Mouse (Mus musculus): ENCODE results near the gene Sun5. TPM values are rescaled to one million over a fixed set of nuclear protein-coding genes. Genes with fewer than 3 reads are reported as not detected.

Sun5 gene
- polyA plus RNA-seq (2015; fragmentation: Nextera tagmentation; extraction: Ambion mirVana): not detected in 2 replicates

DNA sequence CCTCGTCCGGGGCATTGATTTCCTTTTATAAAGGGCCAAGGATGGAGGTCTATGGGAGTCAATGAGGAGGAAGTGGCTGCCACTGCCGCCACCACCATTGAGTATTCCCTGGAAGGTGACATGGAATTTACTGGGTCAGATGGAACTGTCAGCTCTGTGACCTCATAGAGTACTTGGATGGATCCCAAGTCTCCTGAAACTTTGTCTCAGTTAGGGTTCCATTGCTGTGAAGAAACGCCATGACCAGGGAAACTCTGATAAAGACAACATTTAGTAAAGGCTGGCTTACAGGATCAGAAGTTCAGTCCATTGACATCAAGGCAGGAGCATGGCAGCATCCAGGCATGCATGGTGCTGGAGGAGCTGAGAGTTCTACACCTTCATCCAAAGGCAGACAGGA lies at the start of gene Sun5:
Sun5 (minus strand) TSS at position 101 of the 400 bp plus-strand sequence.
- Histone ChIP-seq H3K36me3 (ENCODE audit: control insufficient read depth, insufficient read depth, low read length) (no peaks in the 10 kb centered on the region), H3K27ac (ENCODE audit: low read length) (no peak within 1 kb of the TSS), H3K27me3 (ENCODE audit: control insufficient read depth, insufficient read depth, low read depth, low read length) (no peaks in the 10 kb centered on the region), H3K4me3 (ENCODE audit: low read depth, low read length) (no peak within 1 kb of the TSS), H3K4me1 (ENCODE audit: control insufficient read depth, insufficient read depth, low read length) (no peaks in the 10 kb centered on the region), H3K4me2 (ENCODE audit: low read length) (no peak within 1 kb of the TSS), H3K9ac (ENCODE audit: low read depth, low read length) (no peak within 1 kb of the TSS), H3K9me3 (replicated peaks; ENCODE audit: control insufficient read depth, low read length, poor library complexity, severe bottlenecking) (no peaks in the 10 kb centered on the region)
- no peak for ATAC-seq
- WGBS: 88% methylated on average over 4 of the region's 4 CpGs

DNA sequence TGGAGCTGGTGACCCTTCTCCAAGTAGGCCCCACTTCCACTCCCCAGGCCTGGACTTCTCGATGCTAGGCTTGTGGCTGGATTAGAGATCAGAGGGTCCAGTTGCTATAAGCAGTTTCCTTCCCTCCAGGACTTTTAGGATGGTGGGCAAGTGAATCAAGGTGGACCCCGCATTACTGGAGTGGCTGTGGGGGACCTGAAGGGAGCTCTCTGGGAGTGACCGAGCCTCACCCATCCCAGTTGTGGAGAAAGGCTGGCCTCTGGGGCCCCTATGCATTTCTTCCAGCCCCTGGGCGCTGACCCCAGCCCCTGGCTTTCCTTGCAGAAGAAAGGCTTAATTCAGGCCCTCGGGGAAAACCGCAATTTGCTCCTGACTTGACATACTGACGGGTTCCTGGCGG lies 47.0 kb upstream of the Sun5 start, which contains the start of gene Bpifb3:
Bpifb3 (plus strand) TSS at position 301 of the 400 bp plus-strand sequence.
- Histone ChIP-seq H3K9ac (ENCODE audit: low read depth, low read length) (no peak within 1 kb of the TSS), H3K4me1 (ENCODE audit: control insufficient read depth, insufficient read depth, low read length) (no peaks in the 10 kb centered on the region), H3K4me2 (ENCODE audit: low read length) (no peak within 1 kb of the TSS), H3K36me3 (ENCODE audit: control insufficient read depth, insufficient read depth, low read length) (no peaks in the 10 kb centered on the region), H3K27me3 (ENCODE audit: control insufficient read depth, insufficient read depth, low read depth, low read length) (no peaks in the 10 kb centered on the region), H3K27ac (ENCODE audit: low read length) (no peak within 1 kb of the TSS), H3K4me3 (ENCODE audit: low read depth, low read length) (no peak within 1 kb of the TSS), H3K9me3 (replicated peaks; ENCODE audit: control insufficient read depth, low read length, poor library complexity, severe bottlenecking) (no peaks in the 10 kb centered on the region)
- WGBS: 55% methylated on average over 8 of the region's 8 CpGs
- ATAC-seq: no peak

DNA sequence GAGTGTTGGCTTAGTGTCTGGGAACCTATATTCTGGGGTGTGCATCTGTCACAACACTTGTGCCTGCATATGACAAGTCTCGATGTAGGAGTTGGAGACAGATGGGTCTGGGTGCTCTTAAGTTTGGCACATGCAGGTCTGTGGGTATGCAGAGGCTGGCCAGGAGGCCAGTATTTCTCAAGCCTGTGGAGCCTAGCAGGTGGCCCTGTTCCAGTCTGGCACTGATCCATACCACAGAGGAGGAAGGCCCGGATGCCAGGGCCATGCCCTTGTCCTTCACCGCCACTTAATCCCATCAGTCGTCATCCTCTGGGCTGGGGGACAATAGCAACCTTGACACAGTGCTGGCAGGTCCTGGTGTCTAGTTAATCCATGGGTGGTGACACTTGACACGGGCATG lies 43.3 kb upstream of the Sun5 start:
- no peaks in the 10 kb centered on the region for H3K9me3 ChIP-seq (replicated peaks; ENCODE audit: control insufficient read depth, low read length, poor library complexity, severe bottlenecking)
- H3K27me3 ChIP-seq (ENCODE audit: control insufficient read depth, insufficient read depth, low read depth, low read length): no peaks in the 10 kb centered on the region
- H3K27ac ChIP-seq (ENCODE audit: low read length): no peak overlapping the region
- no peak overlapping the region for H3K4me3 ChIP-seq (ENCODE audit: low read depth, low read length)
- ATAC-seq: no peak
- H3K36me3 ChIP-seq (ENCODE audit: control insufficient read depth, insufficient read depth, low read length): no peaks in the 10 kb centered on the region
- H3K4me2 ChIP-seq (ENCODE audit: low read length): no peak overlapping the region
- H3K4me1 ChIP-seq (ENCODE audit: control insufficient read depth, insufficient read depth, low read length): no peaks in the 10 kb centered on the region
- 43% methylated on average over 5 of the region's 5 CpGs for WGBS
- H3K9ac ChIP-seq (ENCODE audit: low read depth, low read length): no peak overlapping the region

DNA sequence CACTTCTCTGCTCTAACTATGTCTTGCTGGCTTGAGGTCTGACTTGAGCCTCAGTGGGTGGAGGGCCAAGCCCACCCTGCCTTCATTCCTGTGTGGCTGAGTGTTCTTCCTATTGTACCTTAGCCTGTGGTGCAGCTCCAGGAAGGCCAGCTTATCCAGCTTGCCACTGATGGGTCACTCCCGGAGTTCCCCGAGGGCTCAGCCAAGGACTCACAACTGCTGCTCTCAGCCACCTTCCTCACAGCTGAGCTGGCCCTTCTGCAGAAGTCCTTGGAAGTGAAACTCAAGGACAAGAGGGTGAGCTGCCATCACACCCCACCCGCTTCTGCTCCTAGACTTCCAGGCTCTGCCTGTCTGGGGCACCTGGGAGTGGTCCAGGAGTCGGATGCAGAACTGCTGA lies 35.7 kb upstream of the Sun5 start:
- Histone ChIP-seq H3K27ac (ENCODE audit: low read length) (no peak overlapping the region), H3K36me3 (ENCODE audit: control insufficient read depth, insufficient read depth, low read length) (no peaks in the 10 kb centered on the region), H3K27me3 (ENCODE audit: control insufficient read depth, insufficient read depth, low read depth, low read length) (no peaks in the 10 kb centered on the region), H3K4me2 (ENCODE audit: low read length) (no peak overlapping the region), H3K9ac (ENCODE audit: low read depth, low read length) (no peak overlapping the region), H3K9me3 (replicated peaks; ENCODE audit: control insufficient read depth, low read length, poor library complexity, severe bottlenecking) (no peaks in the 10 kb centered on the region), H3K4me1 (ENCODE audit: control insufficient read depth, insufficient read depth, low read length) (no peaks in the 10 kb centered on the region), H3K4me3 (ENCODE audit: low read depth, low read length) (no peak overlapping the region)
- WGBS: 89% methylated on average over 4 of the region's 4 CpGs
- no peak for ATAC-seq

DNA sequence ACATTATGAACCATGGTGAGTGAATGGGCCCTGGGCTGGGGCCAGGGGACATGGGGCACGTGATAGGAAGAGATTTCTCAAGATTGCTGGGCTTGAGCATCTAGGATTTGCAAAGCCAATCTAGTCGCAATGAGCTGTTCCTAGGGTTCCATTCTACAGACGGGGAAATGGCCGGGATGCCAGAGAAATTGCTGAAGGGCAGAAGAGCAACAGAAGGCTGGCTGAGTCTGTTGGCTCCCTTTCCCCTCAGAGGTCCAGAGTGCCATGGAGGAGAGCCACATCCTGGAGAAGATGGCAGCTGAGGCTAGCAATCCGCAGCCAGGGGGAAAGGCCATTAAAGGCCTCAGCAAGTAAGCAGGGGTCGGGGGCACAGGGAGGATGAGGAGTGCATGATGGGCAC lies 31.8 kb upstream of the Sun5 start:
- H3K4me2 ChIP-seq (ENCODE audit: low read length): no peak overlapping the region
- no peak overlapping the region for H3K27ac ChIP-seq (ENCODE audit: low read length)
- 86% methylated on average over 6 of the region's 6 CpGs for WGBS
- H3K9me3 ChIP-seq (replicated peaks; ENCODE audit: control insufficient read depth, low read length, poor library complexity, severe bottlenecking): no peaks in the 10 kb centered on the region
- H3K9ac ChIP-seq (ENCODE audit: low read depth, low read length): no peak overlapping the region
- no peak for ATAC-seq
- H3K27me3 ChIP-seq (ENCODE audit: control insufficient read depth, insufficient read depth, low read depth, low read length): no peaks in the 10 kb centered on the region
- H3K4me3 ChIP-seq (ENCODE audit: low read depth, low read length): no peak overlapping the region
- no peaks in the 10 kb centered on the region for H3K36me3 ChIP-seq (ENCODE audit: control insufficient read depth, insufficient read depth, low read length)
- no peaks in the 10 kb centered on the region for H3K4me1 ChIP-seq (ENCODE audit: control insufficient read depth, insufficient read depth, low read length)

DNA sequence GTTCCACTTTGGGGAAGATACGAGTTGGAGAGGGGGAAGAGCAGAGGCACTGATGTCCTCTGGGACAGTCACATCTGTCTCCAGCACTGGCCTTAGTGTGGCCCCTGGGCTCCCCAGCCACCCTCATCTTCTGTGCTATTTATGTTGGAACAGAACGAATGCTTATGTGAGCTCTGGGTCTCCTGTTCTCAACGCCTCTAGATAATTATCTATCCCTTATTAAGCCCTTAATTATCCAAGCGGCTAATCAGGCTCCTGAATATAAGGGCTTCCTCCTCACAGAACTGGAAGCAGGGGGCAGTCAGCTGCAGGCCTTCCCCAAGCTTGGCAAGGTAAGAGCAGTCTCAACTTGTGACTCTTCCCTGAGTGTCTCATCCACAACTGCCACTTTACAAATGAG lies 29.2 kb upstream of the Sun5 start, which contains the start of gene Bpifb6:
Bpifb6 (plus strand) TSS at position 301 of the 400 bp plus-strand sequence.
- H3K36me3 ChIP-seq (ENCODE audit: control insufficient read depth, insufficient read depth, low read length): no peaks in the 10 kb centered on the region
- H3K27ac ChIP-seq (ENCODE audit: low read length): no peak within 1 kb of the TSS
- WGBS: 71% methylated on average over 4 of the region's 4 CpGs
- no peaks in the 10 kb centered on the region for H3K4me1 ChIP-seq (ENCODE audit: control insufficient read depth, insufficient read depth, low read length)
- no peak within 1 kb of the TSS for H3K4me2 ChIP-seq (ENCODE audit: low read length)
- H3K9me3 ChIP-seq (replicated peaks; ENCODE audit: control insufficient read depth, low read length, poor library complexity, severe bottlenecking): no peaks in the 10 kb centered on the region
- H3K4me3 ChIP-seq (ENCODE audit: low read depth, low read length): no peak within 1 kb of the TSS
- no peaks in the 10 kb centered on the region for H3K27me3 ChIP-seq (ENCODE audit: control insufficient read depth, insufficient read depth, low read depth, low read length)
- H3K9ac ChIP-seq (ENCODE audit: low read depth, low read length): no peak within 1 kb of the TSS
- no peak for ATAC-seq

DNA sequence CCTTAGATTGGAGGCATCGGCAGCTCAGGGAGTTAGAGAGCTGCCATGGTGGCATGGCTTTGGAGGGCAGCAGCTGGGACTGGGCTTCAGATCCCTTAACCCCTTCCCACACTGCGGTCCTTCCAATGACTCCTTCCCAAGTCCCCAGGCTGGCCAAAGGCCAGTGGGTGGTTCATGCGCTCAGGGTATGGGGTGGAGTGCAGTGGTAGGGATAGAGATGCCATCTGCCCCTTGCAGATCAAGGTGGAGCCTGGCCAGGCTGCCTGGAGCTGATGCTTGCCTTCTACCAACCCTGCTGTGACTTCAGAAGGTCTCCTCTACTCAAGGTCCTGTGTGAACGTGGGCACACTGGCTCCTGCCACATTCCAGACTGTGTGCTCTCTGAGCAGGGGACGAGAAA lies 28.2 kb upstream of the Sun5 start:
- ATAC-seq: no peak
- WGBS: 80% methylated on average over 5 of the region's 5 CpGs
- no peaks in the 10 kb centered on the region for H3K4me1 ChIP-seq (ENCODE audit: control insufficient read depth, insufficient read depth, low read length)

DNA sequence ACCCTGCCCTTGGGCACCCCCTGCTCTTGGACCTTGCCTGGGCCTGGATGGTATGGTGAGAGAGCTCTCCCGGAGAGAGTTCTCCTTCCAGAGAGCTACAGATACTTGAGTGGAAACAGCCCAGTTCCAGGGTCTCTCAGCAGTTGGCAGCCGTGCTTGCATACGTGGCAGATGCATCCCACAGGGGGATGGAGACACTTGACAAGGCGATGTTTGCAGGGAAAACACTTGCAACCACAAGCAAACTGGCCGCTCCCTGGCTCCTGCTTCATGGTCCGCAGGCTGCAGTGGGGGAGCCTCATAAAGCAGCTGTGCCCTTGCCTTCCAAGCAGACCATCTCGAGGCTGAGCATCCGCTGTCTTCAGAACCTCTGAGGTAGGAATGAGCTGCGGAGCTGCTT lies 3.9 kb upstream of the Sun5 start, which contains the start of gene Bpifb2:
Bpifb2 (plus strand) TSS at position 301 of the 400 bp plus-strand sequence.
- H3K4me2 ChIP-seq (ENCODE audit: low read length): no peak within 1 kb of the TSS
- ATAC-seq: no peak
- H3K27me3 ChIP-seq (ENCODE audit: control insufficient read depth, insufficient read depth, low read depth, low read length): no peaks in the 10 kb centered on the region
- no peak within 1 kb of the TSS for H3K9ac ChIP-seq (ENCODE audit: low read depth, low read length)
- WGBS: 75% methylated on average over 9 of the region's 9 CpGs
- no peaks in the 10 kb centered on the region for H3K36me3 ChIP-seq (ENCODE audit: control insufficient read depth, insufficient read depth, low read length)
- no peaks in the 10 kb centered on the region for H3K9me3 ChIP-seq (replicated peaks; ENCODE audit: control insufficient read depth, low read length, poor library complexity, severe bottlenecking)
- H3K27ac ChIP-seq (ENCODE audit: low read length): no peak within 1 kb of the TSS
- no peaks in the 10 kb centered on the region for H3K4me1 ChIP-seq (ENCODE audit: control insufficient read depth, insufficient read depth, low read length)
- H3K4me3 ChIP-seq (ENCODE audit: low read depth, low read length): no peak within 1 kb of the TSS

More for the DNA sequence above, 28.2 kb upstream of the Sun5 start:
- no peaks in the 10 kb centered on the region for H3K27me3 ChIP-seq (ENCODE audit: control insufficient read depth, insufficient read depth, low read depth, low read length)
- H3K4me3 ChIP-seq (ENCODE audit: low read depth, low read length): no peak overlapping the region
- H3K9me3 ChIP-seq (replicated peaks; ENCODE audit: control insufficient read depth, low read length, poor library complexity, severe bottlenecking): no peaks in the 10 kb centered on the region
- no peaks in the 10 kb centered on the region for H3K36me3 ChIP-seq (ENCODE audit: control insufficient read depth, insufficient read depth, low read length)
- H3K9ac ChIP-seq (ENCODE audit: low read depth, low read length): no peak overlapping the region
- H3K27ac ChIP-seq (ENCODE audit: low read length): no peak overlapping the region
- no peak overlapping the region for H3K4me2 ChIP-seq (ENCODE audit: low read length)

DNA sequence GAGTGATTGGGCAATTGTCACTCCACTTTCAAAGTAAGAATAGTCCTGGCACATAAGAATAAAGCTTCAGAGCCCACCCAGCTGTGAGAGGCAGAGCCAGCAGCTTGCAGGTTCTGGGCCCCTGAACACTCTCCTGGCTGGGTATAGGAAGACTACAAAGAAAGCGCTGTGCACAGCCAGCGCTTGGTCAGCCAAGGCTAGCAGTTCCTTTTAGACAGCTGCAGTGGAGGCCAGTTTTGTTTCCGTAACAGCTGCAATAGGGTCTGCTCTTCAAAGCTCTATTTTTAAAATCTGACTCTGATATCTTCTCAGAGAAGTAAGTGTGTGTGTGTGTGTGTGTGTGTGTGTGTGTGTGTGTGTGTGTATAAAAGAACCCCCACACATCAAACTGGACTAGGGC lies 8.9 kb downstream of the Sun5 start:
- Histone ChIP-seq H3K4me2 (ENCODE audit: low read length) (no peak overlapping the region), H3K9me3 (replicated peaks; ENCODE audit: control insufficient read depth, low read length, poor library complexity, severe bottlenecking) (no peaks in the 10 kb centered on the region), H3K36me3 (ENCODE audit: control insufficient read depth, insufficient read depth, low read length) (no peaks in the 10 kb centered on the region), H3K27me3 (ENCODE audit: control insufficient read depth, insufficient read depth, low read depth, low read length) (no peaks in the 10 kb centered on the region), H3K4me1 (ENCODE audit: control insufficient read depth, insufficient read depth, low read length) (no peaks in the 10 kb centered on the region), H3K9ac (ENCODE audit: low read depth, low read length) (no peak overlapping the region), H3K4me3 (ENCODE audit: low read depth, low read length) (no peak overlapping the region), H3K27ac (ENCODE audit: low read length) (no peak overlapping the region)
- WGBS: 68% methylated on average over 3 of the region's 3 CpGs
- ATAC-seq: no peak

All from midbrain, embryonic 16.5 days (tissue).